Mouse (Mus musculus) brain, embryonic 14.5 days (tissue): ENCODE data around the gene Gm38655.

Experiments used
- CTCF ChIP-seq: fragments of 200-500 bp; IDR thresholded peaks from 2 replicates; pipeline ENCODE4 v1.5.1; 2012; ENCODE audit warnings: inconsistent platforms, mild to moderate bottlenecking, moderate library complexity, borderline replicate concordance; ENCODE audit not compliant: insufficient read depth, insufficient read length; ENCODE audit errors: extremely low read depth
- POLR2A ChIP-seq: fragments of 200-500 bp; IDR thresholded peaks from 2 replicates; pipeline ENCODE4 v1.6.1; 2012; ENCODE audit warnings: mild to moderate bottlenecking, inconsistent platforms, borderline replicate concordance; ENCODE audit not compliant: poor library complexity, insufficient read depth, insufficient read length, severe bottlenecking; ENCODE audit errors: extremely low read depth

DNA sequence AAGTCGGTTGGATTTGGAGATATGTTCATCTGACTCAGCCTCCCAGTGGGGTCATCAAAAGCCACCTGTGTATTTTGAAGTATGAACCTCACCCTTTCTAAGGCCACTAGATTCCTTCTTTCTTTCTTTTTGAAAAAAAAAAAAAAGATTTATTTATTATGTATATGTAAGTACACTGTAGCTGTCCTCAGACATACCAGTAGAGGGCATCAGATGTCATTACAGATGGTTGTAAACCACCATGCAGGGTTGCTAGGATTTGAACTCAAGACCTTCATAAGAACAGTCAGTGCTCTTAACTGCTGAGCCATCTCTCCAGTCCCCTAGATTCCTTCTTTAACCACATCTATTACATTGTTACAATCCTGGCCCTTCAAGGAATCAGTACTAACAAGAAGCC is 45.2 kb downstream of the Gm38655 start:
- TF ChIP-seq CTCF (no peak), POLR2A (no peak)
